Mouse (Mus musculus): Measurements from ENCODE around the gene Slc1a7.

The Slc1a7 gene

DNA sequence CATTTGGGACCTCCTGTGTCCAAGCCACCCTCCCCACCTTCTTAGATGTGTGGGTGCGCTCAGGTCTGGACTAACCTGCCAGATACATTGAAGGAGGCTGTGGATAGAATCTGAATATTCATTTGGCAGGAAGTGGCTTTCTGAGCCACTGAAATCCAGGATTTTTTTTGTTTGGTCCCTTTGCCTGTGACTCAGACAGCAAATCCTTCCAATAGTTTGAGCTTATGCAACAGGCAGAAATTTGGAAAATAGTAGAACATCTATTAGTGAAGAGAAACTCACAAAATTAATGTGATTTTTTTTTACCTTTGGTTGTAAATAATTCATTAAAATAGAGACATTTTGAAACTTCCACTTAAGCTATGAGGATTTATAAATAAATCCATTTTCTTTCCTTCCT lies 3.0 kb downstream of the Slc1a7 start:
- no peak for DNase-seq (ENCODE audit: low spot score)

DNA sequence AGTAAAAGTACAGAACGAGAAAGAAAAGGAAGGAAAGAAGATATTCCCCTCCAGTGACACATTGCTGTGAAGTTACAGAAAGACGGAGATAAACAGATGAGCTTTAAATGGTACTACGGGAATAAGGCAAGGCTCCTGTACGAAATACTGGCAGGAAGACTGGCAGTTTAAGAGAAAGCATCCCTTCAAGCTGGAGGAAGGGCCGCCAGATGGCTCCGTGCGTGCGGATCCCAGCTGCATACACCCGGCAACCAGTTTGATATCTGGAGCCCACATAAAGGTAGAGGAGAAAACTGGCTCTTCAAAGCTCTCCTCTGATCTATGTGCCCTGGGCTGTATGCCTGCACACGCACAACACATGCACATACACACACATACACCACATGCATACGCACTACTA lies 6.4 kb downstream of the Slc1a7 start:
- no peak for DNase-seq (ENCODE audit: low spot score)

DNA sequence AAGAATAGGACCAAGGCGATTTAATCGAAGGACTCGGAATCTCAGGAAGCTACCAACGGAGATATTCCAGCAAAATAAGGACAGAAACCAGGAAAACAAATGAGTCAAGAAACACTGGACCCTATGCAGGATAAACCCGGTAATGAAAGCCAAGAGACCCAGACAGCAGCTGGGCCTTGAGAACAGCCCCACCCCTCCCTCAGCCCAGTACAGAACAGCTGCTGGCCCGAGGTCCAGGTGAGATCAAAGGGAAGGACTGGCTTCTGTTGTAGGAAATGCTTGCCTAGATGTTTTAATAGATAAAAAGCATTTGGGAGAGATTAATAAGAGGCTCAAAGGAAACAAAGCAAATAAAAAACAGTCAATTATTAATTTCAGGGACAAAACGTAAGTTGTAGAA lies 6.9 kb downstream of the Slc1a7 start:
- no peak for DNase-seq (ENCODE audit: low spot score)

DNA sequence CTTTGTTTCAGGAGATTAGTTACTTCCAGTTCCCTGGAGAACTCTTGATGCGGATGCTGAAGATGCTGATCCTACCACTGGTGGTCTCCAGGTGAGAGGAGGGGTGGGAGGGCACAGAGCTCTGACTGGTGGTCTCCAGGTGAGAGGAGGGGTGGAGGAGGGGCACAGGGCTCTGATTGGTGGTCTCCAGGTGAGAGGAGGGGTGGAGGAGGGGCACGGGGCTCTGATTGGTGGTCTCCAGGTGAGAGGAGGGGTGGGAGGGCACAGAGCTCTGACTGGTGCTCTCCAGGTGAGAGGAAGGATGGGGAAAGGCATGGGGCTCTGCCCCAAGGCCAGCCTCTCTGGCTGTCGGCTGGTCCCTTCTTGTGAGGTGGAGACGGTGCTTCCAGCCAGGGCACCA lies 9.5 kb downstream of the Slc1a7 start:
- no peak for DNase-seq (ENCODE audit: low spot score)

DNA sequence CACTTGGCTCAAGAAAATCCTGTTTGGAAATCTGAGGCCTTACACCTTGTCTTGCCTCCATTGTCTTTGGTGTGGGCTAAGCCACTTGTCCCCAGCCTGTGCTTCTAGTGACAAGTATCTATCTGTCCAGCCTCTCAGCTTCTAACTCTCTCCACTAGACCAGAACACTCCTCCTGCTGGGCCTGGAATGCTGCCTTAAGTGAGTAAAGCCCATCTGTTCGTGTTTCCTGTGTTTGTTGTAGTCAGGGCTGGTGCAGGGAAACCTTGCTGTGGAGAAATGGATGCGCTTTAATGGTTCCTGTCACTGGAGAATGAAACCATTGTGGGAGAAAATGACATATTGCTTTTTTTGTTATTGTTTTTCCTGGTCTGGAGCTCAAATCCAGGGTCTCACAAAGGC lies 11.4 kb downstream of the Slc1a7 start:
- no peak for DNase-seq (ENCODE audit: low spot score)

DNA sequence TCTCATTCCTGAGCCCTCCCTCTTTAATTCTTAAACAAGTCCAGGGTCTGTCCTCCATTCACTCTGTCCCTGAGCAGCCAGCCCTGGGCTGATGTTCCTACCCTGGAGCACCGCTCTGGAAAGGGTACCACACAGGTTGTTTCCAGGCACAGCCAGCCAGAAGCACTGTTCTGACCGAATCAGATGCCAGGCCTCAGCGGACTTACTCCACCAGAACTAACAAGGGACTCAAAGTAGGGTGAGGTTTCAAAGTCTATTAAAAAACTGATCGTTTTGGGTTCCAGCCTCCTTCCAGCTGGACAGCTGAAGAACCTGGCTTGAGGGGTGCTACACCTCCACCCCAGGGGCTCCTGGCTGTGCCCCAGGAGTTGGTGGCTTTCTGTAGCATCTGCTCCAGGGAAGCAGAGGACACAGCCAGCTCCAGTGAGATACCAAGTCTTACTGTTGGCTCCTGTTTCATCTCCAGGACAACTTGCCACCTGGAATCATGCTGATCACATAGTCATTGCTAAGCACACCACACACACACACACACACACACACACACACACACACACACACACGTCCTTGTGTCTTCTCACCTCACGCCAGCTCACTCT lies 12.0 kb downstream of the Slc1a7 start:
- no peak for DNase-seq (ENCODE audit: low spot score)

DNA sequence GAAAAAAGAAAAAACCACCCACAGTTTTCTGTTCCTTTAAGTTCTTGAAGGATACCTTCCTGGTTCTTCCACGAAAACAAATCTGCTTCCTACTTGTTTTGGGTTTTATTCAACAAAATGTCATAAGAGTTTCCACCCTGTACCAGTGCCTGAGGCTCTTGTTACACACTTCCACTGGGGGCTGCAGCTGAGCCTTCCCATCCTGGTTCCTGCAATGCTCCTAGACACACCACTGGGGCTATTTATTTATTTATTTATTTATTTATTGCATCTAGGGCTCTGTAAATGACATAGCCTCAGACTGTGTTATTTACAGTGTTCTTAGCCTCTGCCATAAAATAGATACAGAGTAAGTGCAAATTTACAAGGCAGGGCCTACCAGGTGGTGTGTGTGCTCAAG lies 15.6 kb downstream of the Slc1a7 start:
- DNase-seq (ENCODE audit: low spot score) = no peak

DNA sequence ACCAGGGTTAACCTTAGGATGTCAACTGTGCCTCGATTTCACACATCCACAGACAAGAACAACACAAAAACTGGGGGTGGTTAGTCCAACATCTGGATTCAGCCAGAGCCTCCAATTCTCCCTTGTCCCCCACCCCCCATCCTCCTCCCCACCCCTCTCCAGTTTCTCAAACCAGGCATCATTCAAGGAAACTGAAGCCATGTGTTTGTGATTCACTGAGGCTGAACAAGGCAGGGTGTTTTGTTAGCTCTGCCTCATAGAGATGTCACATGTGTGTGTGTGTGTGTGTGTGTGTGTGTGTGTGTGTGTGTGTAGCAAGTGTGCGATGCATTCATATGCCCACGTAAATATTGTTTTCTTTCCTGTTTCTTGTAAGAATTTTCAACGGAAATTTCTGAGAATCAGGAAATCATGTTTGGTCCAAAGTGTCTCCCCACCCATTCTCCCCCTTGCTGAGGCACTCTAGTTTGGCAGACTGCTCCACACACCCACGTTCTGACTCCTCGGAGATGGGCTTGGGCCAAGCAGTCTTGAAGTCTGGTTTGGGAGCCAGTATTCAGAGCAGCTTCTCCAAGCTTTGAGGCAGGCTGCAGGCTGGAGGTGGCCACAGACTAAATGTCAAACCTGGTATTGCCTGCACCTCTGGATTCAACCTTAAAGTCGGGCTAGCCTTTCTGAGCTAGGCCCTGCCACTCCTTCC lies 16.3 kb downstream of the Slc1a7 start:
- no peak for DNase-seq (ENCODE audit: low spot score)

DNA sequence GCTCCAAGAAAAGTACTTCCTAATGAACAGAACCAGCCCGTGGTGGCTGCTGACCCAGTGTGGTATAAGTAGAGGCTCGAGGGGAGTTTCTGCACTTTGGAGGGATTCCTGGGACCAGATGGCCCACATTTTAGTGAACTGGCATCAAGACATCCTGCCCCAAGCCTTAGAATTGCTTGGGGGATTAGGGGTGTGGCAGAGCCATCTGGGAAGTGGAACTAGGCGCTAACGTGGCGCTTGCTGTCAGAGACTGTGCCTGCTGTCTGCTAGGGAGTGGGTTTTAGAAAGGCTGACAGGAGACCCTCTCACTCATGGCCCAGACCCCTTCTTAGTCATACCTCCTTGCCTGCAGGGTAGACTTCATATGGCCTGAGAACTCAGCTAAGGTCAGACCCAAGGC lies 17.7 kb downstream of the Slc1a7 start:
- no peak for DNase-seq (ENCODE audit: low spot score)

DNA sequence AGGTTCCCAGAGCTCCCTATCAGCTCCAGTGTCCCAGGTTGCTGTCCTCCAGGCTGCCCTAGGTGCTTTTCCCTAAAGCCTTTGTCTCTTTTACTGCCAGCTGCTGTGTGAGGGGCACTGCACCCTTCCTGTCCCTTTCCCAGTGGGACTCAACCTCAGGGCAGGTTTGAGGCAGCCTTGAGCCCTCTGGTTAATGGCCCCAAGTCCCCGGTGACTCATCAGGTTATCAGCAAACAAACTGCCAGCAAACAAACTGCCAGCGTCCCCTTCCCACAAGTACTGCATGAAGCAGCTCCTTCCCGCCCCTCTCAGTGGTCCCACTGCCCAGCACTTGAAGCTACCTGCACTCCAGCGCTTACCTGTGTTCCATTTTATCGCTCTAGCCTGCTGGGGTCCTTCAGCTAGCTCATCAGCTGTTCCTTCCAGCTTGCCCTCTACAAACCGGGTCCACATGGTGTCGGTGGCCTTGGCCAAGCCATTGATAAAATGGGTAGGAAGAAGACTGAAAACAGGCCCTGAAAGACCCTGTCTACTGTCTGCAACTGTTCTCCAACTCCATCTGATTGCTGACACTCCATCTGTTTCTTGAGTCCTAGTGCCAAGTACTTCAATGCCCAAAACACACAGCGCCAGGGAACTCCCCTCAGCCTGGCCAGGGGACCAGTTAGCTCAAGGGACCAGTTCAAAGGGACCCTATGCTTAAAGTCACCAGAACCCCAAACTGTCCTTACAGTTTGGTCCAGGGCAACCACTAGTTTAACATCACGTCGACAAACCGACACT lies 18.4 kb downstream of the Slc1a7 start:
- no peak for DNase-seq (ENCODE audit: low spot score)

DNA sequence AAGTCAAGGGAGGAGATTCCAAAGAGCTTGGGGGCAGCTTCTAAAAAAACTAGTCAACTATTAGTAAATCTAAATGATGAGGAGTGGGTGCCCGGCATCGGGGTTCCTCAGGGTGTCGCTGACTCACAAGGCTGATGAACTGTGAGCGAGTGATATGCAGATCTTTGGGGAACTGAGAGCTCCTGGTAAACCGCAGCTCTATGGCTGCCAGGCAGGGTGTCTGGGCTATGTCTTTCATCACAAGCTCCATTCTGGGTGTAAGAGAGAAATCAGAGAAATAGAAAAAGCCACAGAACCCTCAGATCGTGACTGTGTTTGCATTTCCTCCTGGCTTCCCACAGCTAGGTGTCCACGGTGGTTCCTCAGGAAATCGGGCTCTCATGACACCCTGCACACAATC lies 20.8 kb downstream of the Slc1a7 start:
- DNase-seq (ENCODE audit: low spot score) = no peak

DNA sequence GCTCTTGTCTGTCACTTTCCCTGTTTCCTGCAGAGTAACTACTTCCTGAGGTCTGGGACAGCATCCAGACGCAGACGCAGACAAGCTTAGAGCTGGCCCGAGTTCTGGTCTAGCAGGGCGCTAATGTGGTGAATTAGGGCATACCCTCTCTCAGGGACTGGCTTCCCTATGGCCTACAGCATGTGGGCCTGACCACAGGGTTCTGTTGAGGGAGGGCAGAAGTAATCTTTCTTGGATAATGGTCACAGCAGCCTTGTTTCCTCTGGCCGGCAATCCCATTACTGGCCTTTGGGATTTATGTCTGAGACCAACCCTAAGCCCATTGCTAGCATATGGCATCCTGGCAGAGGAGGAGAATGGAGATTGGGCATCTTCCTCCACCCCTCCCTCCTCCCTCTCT lies 22.7 kb downstream of the Slc1a7 start:
- no peak for DNase-seq (ENCODE audit: low spot score)

DNA sequence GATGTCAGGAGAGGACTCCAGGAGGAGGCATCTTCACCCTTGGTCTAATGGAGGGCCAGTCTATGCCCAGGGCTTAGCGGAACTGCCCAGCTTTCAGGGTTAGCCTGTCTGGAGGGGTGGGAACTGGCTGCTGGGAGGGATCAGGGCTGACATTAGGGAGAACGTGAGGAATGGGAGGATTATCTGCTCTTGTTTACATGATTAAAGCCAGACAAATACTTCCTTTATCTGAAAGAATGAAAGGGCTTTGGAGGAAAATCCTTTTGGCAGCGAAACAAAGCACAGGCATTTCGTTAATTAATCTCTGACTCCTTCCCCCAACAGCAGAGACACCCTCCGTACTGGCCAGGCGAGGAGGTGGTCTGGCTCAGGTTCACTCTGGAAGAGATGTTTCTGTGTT lies 23.7 kb downstream of the Slc1a7 start:
- DNase-seq (ENCODE audit: low spot score) = no peak

DNA sequence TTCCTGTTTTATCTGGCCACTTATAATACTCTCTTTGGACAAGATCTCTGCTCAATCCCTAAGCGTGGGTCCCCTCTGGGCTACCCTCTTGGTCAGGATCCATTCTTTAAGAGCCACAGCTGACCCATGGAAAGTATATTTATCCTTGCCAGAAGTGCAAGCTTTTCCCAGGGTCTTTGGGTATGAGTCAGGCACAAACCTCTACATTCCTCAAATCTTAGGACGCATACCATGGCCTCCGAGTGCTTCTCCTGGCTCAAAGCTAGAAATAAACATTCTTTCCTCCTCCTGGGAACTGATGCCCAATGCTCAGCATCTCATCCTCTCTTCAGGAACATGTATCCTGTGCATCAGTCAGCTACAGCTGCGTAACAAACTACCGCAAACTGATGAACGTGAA lies 26.9 kb downstream of the Slc1a7 start:
- no peak for DNase-seq (ENCODE audit: low spot score)

DNA sequence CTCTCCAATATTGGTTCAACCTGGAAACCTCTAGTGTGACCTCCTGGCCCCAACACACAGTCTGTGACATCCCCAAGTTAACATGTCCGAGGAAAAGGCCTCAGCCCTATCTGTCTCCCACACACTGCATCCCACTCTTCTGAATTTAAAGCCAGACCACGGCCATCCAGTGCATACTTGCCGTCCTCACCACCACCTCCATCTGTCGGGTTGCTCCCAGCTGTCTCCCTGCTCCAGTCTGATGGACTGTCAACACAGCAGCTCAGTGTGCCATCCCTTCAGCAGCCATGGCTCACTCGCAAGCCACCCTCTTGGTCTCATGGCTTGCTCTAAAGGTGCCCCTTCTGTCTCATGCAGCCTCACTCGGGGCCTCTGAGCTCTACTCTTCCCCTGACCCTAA lies 27.6 kb downstream of the Slc1a7 start:
- DNase-seq (ENCODE audit: low spot score) = no peak

DNA sequence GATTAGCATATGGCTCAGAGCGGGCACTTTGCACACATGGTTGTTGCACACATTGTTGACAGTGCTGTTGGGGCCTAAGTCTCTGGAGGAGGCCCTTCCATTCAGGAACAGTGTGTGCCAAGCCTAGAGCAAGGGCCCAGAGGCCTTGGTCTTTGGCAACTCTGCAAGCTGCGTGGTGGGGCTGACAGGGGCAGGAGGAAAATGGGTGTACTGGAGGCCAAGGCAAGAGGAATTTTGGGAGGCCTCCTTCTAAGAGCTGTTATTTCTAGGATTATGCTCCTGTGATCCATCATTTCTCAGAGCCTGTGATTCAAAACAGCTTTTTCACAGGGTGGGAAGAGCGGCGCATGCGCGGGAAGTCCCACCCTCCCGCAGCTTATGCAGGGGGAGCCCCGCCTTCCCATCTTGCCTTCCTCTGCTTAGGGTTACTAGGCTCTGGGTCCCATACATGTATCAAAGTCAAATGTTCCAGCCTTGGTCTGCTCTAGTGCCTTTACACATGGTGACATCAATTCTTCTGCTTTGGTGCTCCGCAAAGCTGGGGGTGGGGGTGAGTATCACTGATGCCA lies 28.4 kb downstream of the Slc1a7 start:
- no peak for DNase-seq (ENCODE audit: low spot score)

DNA sequence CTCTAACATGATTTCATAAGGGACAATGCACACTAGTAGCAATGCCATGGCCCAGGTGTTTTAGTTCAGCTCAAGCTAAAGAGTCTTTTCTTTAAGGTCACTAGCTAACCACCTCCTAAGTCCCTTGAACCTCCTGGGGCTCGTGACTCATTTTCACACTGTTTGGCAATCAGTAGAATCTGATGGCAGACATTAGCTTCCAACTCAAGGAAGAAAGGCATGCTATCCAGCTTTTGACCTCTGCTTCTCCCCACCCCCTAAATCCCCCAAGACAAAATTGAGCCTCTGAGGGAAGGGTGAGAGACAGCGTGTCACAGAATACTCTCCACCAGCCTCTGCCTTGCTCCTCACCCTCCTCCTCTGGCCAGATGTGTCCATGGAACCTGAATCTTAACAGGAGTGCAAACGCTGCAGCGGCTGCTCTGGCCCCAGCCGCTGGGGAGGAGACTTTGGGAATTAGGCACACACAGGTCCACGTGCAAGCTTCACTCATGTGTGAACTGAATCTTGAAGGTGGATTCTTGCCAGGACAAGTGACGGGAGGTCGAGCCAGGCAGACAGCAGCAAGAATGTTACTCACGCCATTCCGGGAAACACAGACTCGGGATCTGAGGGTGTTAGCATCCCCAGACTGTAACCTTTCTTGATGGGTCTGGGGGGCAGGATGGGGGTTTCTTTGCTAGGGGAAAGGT lies 30.7 kb downstream of the Slc1a7 start:
- DNase-seq (ENCODE audit: low spot score) = no peak

DNA sequence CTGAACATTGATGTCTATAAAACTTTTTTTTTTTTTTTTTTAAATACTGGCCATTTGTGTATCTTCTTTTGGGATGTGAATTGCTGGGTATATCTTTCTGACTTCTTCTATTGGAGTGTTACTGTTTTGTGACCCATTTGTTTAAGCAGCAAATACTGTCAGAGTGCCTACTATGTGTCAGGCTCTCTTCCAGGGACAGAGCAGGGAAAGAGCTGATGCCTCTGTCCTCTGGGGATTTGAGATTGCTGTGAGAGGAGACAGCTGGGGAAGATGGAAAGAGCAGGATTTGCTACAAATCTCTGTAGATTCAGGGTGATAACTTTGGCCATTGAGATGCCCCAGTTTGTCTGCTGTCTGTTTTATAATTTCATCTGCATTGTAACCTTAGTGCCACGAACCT lies 31.2 kb downstream of the Slc1a7 start:
- no peak for DNase-seq (ENCODE audit: low spot score)

DNA sequence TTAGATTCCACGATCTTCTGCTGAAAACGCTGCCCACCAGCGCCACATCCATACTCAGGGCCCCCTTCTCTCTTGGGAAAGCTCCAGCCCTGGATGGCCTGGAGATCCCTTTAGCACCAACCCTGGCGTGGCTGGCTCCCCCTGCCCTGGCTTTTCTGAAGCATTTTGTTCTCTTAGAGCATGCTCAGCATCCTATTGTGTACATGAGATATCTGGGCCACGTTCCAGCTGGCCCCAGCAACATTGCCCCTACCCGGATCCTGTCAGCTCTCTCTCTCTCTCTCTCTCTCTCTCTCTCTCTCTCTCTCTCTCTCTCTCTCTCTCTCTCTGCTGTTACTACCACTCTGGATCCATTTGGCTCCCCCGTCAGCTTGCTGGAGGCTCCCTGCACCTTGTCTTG lies 37.2 kb downstream of the Slc1a7 start:
- DNase-seq (ENCODE audit: low spot score) = no peak

DNA sequence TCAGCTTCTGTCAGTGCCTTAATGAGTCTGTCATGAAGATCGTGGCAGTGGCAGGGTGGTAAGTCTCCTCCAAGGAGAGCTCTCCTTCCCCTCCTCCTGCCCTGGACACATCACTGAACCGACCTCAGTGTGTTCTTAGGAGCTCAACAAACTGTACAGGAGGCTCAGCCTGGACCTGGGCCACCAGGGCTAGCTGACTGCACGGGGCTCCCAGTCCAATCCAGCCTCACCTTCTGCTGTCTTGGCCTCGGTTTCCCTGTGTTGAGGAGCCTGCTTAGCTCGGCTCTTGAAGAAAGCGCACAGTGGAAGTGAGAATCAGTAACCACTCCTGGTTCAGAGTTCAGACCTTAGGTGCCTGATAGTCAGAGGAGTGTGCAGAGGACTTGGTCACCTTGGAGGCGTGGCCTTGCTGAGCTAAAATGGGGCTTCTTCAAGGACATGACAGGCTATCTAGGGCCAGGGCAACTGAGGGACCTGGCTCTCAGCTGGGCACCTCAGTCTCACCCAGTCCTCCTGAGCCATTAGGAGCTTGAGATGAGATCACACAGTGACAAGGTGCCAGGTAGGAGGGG lies 39.5 kb downstream of the Slc1a7 start:
- no peak for DNase-seq (ENCODE audit: low spot score)

DNA sequence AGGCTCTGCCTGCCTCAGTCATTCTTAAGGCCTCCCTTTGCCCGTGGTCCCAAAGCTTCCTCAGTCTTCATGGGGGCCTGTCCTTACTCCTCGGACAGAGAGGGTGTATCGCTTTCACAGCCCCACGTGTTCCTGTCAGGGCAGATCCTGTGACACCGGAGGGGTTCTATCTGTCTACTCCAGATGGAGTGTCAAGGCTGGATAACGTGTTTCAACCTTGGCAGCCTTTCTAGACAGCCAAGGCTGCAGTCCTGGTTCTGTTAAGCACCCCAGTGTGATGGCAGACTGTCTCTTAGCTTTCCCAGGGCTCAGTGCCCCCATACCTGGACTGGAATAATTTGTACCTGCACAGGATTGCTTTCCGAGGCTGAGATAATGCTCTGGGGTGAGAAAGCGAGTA lies 40.4 kb downstream of the Slc1a7 start:
- DNase-seq (ENCODE audit: low spot score) = peak; percentile 26

DNA sequence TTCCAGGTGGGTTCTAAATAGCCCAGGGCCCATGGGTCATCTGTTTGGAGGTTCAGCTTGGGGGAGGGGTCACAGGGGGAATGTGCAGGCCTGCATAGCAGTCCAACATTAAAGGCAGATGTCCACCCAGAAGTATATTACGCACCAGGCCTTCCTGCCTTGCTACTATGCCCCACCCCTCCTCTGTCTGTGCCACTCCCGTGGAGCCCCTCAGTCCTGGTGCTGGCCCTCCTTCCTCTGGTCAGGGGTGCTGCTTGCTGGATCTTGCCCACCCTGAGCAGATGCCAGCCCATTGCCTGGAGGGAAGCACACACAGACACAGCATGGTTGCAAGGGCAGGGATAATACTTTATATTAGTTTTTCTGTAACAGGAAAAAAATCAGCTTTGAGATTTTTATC lies 46.3 kb downstream of the Slc1a7 start:
- DNase-seq (ENCODE audit: low spot score) = no peak

Measured in c-Kit-positive CD71-positive TER-119-positive erythroid progenitor cells, embryonic 14.5 days (primary cell).